Mouse (Mus musculus) lung, embryonic 14.5 days (tissue): Measurements from ENCODE around the gene Atf6. TPM values are rescaled to one million over a fixed set of nuclear protein-coding genes. Genes with fewer than 3 reads are reported as not detected.
A peak's percentile ranks its signal among the peaks of the same experiment; 100 is the strongest.

Source experiments
- ATAC-seq: fragments of 200-750 bp; cut with Nextera tagmentation; 2 replicates; pipeline ENCODE4 v1.8.0; 2017; ENCODE audit warnings: mild to moderate bottlenecking, moderate TSS enrichment, moderate library complexity; ENCODE audit not compliant: insufficient read depth
- DNase-seq: peaks from one replicate; pipeline ENCODE4 v3.0.0-alpha.2; 2015
- H3K27ac ChIP-seq: fragments of 300-500 bp; sonication (generic); 2 replicates; pipeline ENCODE4 v1.5.1; 2014; ENCODE audit warnings: low read depth, mild to moderate bottlenecking, moderate library complexity
- H3K27me3 ChIP-seq: fragments of 300-500 bp; sonication (generic); 2 replicates; pipeline ENCODE4 v1.6.1; 2014; ENCODE audit warnings: low read length, control low read depth; ENCODE audit not compliant: insufficient read depth
- H3K36me3 ChIP-seq: fragments of 300-500 bp; sonication (generic); 2 replicates; pipeline ENCODE4 v1.6.1; 2014; ENCODE audit warnings: control low read depth; ENCODE audit not compliant: insufficient read depth
- H3K4me1 ChIP-seq: fragments of 300-500 bp; sonication (generic); 2 replicates; pipeline ENCODE4 v1.6.1; 2014; ENCODE audit warnings: antibody characterized with exemption, control low read depth; ENCODE audit not compliant: insufficient read depth
- H3K4me2 ChIP-seq: fragments of 300-500 bp; sonication (generic); 2 replicates; pipeline ENCODE4 v1.6.1; 2014; ENCODE audit warnings: mild to moderate bottlenecking
- H3K4me3 ChIP-seq: fragments of 300-500 bp; sonication (generic); 2 replicates; pipeline ENCODE4 v1.5.1; 2014; ENCODE audit warnings: low read depth, low read length
- H3K9ac ChIP-seq: fragments of 300-500 bp; sonication (generic); 2 replicates; pipeline ENCODE4 v1.6.1; 2014
- H3K9me3 ChIP-seq: fragments of 300-500 bp; sonication (generic); 2 replicates; pipeline ENCODE4 v1.6.1; 2016; ENCODE audit warnings: low read depth, low read length, control low read depth
- CTCF ChIP-seq: IDR thresholded peaks from 2 replicates; pipeline ENCODE4 v1.5.1; 2016; ENCODE audit warnings: antibody characterized with exemption, low read depth
- WGBS: fragments of 180-500 bp; shearing (Covaris S2); extraction: QIAGEN DNeasy Blood & Tissue Kit; methylation state at CpG from one replicate; pipeline ENCODE4 v1.1.7; 2014; 5-methylcytosine and 5-hydroxymethylcytosine counted together
- polyA plus RNA-seq: library from polyadenylated mRNA; unstranded; fragments of >200 nt; fragmentation: Nextera tagmentation; extraction: Ambion mirVana; gene quantifications from 2 replicates; pipeline ENCODE4 v1.2.1, GENCODE M21; 2014

Gene Atf6
- polyA plus RNA-seq, 1 experiment from 2014 or later, result 9.9 TPM

DNA sequence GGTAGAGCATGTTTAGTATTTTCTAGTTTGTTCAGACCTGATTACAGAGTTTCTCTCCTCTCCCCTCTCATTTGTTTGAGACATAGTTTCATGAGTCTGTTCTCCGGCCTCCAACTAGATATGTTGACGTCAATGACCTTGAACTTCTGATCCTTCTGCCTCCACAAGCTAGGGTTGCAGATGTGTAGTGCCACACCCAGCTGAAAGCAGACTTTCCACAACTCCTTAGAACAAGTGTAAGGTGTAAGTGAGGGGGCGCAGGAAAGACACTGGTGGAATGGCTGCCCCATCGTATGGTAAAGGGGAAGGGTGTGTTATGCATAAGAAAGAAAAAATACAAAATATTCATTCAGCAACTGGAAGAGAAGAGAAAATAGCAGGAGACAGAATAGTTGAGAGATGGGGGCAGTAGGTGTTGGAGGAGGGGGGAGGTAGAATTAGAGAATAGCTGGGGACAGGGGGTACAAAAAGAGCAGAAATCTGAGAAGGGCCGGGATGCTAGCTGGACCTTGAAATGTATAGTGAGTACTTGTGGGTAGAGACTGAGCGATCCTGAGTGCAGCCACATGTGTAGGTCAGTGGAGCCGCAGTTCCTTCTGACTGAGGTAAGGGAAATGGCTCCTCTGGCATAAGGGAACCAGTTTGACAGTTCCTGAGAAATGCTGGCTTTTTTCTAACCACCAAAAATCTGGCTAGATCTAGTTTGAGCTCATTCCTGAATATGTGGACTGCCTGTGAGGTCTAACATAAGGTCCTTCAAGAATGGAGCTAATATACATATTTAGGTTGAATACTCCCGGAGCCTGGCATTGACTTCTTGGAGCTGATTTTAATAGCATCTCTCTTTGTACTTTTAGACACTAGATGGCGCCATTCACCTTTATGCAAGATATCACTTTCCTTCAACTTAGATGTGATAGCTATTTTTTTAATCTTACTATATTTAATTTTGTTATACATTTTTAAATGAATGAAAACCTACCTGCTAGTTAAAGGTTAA, 27.3 kb upstream of the Atf6 start:
- Histone ChIP-seq H3K4me3 (no peak overlapping the region), H3K4me1 (no peaks in the 10 kb centered on the region), H3K27ac (no peak overlapping the region), H3K4me2 (no peak overlapping the region), H3K27me3 (peaks cover 12% of the 10 kb centered on the region; the same call in 1 of the 2 replicates), H3K36me3 (no peaks in the 10 kb centered on the region), H3K9ac (no peak overlapping the region), H3K9me3 (no peaks in the 10 kb centered on the region)
- peak; percentile 59 for TF ChIP-seq CTCF
- DNase-seq (peak; percentile 88), ATAC-seq (no peak)
- 59% methylated on average over 9 of the region's 9 CpGs for WGBS

DNA sequence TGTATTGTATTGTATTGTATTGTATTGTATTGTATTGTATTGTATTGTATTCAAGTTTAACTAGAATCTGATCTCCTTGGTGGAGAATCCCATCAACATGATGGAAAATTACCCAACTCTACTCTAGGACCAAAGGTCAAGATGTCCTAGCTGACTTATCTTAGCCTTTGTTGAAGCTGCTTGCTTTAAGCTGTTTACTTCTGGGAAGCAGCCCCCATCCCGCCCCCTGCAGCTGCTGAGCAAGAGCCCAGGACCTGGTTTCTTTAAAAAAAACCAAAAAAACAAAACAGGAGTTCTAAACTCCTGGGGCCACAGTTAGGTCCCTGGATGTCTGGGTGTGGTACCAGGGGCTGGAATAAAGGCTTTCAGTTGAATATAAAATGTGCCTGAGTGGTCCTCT, 24.7 kb upstream of the Atf6 start:
- Histone ChIP-seq H3K4me2 (no peak overlapping the region), H3K9ac (no peak overlapping the region), H3K36me3 (no peaks in the 10 kb centered on the region), H3K4me1 (no peaks in the 10 kb centered on the region), H3K9me3 (no peaks in the 10 kb centered on the region), H3K27ac (no peak overlapping the region), H3K4me3 (no peak overlapping the region), H3K27me3 (0 out of 2 replicates have a peak, but pooled peaks cover 2% of the 10 kb centered on the region)
- no peak for ATAC-seq
- no peak for TF ChIP-seq CTCF
- no peak for DNase-seq
- WGBS, result 52% methylated on average over 1 of the region's 1 CpGs

DNA sequence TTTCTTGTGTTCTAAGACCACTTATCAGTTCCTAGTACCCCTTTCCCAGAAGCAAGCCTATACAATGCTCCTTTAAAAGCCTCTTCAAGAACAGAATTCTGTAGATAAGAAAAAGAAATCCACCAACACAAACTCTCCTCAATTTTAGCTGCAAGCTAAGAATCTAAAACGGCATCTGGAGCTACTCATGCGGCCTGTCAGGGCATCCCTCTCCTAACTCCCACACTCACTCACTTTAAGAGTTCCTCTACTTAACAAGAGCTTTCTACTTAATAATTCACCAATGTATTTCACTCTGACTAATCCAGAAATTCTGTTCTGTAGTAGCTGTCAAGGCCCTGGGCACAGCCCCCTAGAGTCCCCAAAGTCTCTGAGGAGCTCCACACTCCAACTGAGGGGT, 24.1 kb upstream of the Atf6 start:
- 44% methylated on average over 2 of the region's 2 CpGs for WGBS
- H3K4me3 ChIP-seq, result no peak overlapping the region
- no peak overlapping the region for H3K9ac ChIP-seq
- H3K27me3 ChIP-seq, result no peaks in the 10 kb centered on the region
- H3K36me3 ChIP-seq, result no peaks in the 10 kb centered on the region
- no peak for TF ChIP-seq CTCF
- no peak overlapping the region for H3K4me2 ChIP-seq
- H3K27ac ChIP-seq, result no peak overlapping the region
- no peaks in the 10 kb centered on the region for H3K4me1 ChIP-seq
- DNase-seq (no peak), ATAC-seq (no peak)
- H3K9me3 ChIP-seq, result no peaks in the 10 kb centered on the region

DNA sequence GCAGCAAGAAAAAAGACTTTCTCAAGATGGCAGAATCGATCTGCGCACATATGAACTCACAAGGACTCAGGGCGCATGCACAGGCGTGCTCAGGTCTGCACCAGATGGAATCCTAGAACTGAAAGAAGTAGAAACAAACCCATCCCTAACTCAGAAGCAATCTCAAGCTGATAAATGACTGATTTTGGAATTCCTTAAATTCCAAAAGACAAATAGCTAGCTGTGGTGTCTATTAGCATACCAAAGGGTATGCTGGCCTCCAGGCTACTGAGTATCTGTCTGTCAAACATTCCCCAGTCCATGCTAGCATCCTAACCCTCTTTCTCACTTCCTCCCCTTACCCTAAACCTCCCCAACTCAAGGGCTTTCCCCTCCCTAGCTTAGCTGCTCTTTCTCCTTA, 21.7 kb upstream of the Atf6 start:
- Histone ChIP-seq H3K27me3 (no peaks in the 10 kb centered on the region), H3K9ac (no peak overlapping the region), H3K27ac (no peak overlapping the region), H3K4me2 (no peak overlapping the region), H3K4me1 (no peaks in the 10 kb centered on the region), H3K36me3 (no peaks in the 10 kb centered on the region), H3K4me3 (no peak overlapping the region), H3K9me3 (no peaks in the 10 kb centered on the region)
- ATAC-seq (no peak), DNase-seq (no peak)
- WGBS, result 74% methylated on average over 4 of the region's 4 CpGs
- no peak for TF ChIP-seq CTCF

DNA sequence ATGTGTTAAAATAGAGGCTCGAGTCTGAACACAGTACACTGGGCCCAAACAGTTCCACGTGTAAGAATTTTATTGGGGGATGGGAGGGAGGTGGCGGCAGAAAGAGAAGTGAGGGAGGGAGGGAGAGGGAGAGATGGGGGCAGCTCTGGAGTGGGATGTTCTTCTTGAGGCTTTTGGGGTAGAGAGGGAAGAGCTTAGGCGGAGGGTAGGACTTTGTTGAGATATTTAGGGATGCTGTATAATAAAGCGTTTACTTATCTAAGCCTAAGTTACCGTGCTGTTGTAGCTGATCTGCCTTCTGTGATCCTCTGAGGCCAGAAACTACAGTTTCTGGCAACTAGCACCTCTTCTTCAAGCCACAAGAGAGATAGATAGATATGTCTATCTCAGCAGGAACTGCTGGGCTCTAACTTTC, 18.5 kb upstream of the Atf6 start:
- H3K4me1 ChIP-seq, result no peaks in the 10 kb centered on the region
- DNase-seq (no peak), ATAC-seq (no peak)
- H3K27me3 ChIP-seq, result no peaks in the 10 kb centered on the region
- 38% methylated on average over 6 of the region's 6 CpGs for WGBS
- H3K36me3 ChIP-seq, result 0 out of 2 replicates have a peak, but pooled peaks cover 5% of the 10 kb centered on the region
- H3K9ac ChIP-seq, result no peak overlapping the region
- H3K4me3 ChIP-seq, result no peak overlapping the region
- TF ChIP-seq CTCF, result no peak
- H3K4me2 ChIP-seq, result no peak overlapping the region
- no peak overlapping the region for H3K27ac ChIP-seq
- no peaks in the 10 kb centered on the region for H3K9me3 ChIP-seq

DNA sequence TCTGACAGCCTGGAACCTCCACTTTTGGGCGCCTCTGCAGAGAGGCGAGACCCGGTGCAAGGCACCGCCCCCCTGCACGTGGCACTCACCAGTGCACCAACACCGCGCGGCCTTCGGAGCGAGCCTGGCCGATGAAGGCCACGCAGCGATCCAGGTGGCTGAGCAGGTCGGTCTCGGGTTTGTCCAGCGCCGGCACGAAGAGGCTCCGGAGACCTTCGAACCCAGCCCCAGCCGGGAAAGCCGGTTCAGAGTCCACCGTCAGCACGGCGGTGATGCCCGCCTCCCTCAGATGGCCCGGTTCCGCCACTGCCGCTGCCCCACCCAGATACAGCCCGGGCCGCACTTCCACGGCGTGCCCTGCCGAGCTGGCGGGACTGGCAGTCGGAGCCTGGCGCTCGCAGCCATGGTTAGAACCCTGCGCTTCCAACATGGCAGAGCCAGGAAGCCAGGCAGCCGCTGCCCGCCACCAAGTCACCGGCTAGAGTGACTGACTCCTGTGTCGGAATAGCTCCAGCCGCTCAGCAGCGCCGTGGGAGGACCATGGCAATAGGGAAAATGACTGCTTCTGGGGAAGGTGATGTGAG, 17.5 kb upstream of the Atf6 start, which contains the start of the genes Gm26620 and Dusp12:
TSS of gene Gm26620 (plus strand) at position 88 of the 584 bp plus-strand sequence.
TSS of gene Dusp12 (minus strand) at position 563 of the 584 bp plus-strand sequence.
- Histone ChIP-seq H3K4me3 (peak within 1 kb of the TSS; percentile 95), H3K4me2 (peak within 1 kb of the TSS; percentile 85), H3K36me3 (peaks cover 14% of the 10 kb centered on the region), H3K9ac (peak within 1 kb of the TSS; percentile 90), H3K4me1 (no peaks in the 10 kb centered on the region), H3K27ac (peak within 1 kb of the TSS; percentile 81), H3K27me3 (no peaks in the 10 kb centered on the region), H3K9me3 (no peaks in the 10 kb centered on the region)
- WGBS, result under 1% methylated on average over 46 of the region's 46 CpGs
- TF ChIP-seq CTCF, result peak; percentile 75
- ATAC-seq (peak; percentile 94), DNase-seq (peak; percentile 95)

DNA sequence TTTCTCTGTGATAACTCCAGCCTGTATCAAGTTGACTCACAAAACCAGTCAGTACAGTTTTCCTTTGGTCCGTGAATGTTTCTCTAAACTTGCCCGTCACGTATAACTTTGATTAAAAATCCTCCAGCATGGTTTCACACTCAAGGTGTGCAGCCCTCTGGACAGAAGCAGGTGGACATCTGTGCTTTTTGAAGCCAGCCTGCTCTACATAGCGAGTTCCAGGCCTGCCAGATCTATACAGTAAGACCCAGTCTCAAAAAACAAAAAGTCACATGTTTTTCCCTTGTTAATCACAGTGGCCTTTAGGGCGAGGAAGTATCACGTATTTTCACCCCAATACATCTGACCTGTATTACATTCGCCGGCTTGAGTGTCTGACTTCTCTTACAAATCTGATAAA, 16.8 kb upstream of the Atf6 start:
- no peaks in the 10 kb centered on the region for H3K27me3 ChIP-seq
- H3K4me2 ChIP-seq, result peak overlapping the region; percentile 85
- H3K27ac ChIP-seq, result no peak overlapping the region
- ATAC-seq, result peak; percentile 21; the same call in 1 of the 2 replicates
- TF ChIP-seq CTCF, result no peak
- 12% methylated on average over 8 of the region's 8 CpGs for WGBS
- H3K36me3 ChIP-seq, result peaks cover 19% of the 10 kb centered on the region
- no peaks in the 10 kb centered on the region for H3K4me1 ChIP-seq
- peak overlapping the region; percentile 90 for H3K9ac ChIP-seq
- no peak for DNase-seq
- peak overlapping the region; percentile 95 for H3K4me3 ChIP-seq
- H3K9me3 ChIP-seq, result no peaks in the 10 kb centered on the region
